Mouse (Mus musculus): Measurements from ENCODE around the gene Osbpl10. TPM values are rescaled to one million over a fixed set of nuclear protein-coding genes. Genes with fewer than 3 reads are reported as not detected.

The Osbpl10 gene
- polyA plus RNA-seq, 1 experiment: not detected

DNA sequence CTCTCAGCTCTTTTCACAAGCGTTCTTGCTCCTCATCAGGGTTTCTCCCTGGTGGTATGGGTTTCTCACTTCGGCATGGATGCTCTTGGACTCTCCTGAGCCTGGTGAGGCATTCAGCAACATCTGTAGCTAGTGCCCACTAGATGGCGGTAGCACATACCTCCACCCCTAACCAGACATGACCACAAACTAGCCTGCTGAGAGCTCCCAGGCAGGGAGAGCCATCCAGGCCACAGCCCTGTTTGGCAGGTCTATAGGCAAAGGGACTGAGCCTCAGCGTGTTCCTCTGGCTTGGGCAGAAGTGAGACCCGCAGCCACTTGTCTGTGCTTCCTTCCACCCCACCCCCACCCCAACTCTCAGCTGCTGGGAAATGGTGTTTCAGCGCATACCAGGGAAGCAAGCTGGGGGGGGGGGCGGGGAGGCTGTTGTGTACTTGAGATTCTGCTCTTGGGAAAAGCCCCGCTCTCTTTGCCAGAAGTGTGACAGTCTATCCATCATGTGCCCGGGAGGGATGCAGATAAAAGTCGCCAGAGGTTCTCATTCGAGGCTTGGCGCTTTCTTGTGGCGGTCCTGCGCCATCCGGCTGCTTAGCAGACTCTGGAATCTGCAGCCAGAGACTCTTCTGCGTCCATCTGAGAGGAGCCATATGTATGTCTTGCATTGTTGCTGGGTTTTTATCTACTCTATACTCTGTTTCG, 110.1 kb downstream of the Osbpl10 start:
- 56% methylated on average over 17 of the region's 17 CpGs for WGBS
- Histone ChIP-seq H3K27ac (ENCODE audit: control insufficient read depth, insufficient read depth, low read depth, low read length, poor library complexity) (no peak overlapping the region), H3K4me1 (ENCODE audit: control insufficient read depth, insufficient read depth, low read length) (no peaks in the 10 kb centered on the region), H3K4me3 (replicated peaks; ENCODE audit: control insufficient read depth, low read depth, low read length) (no peak overlapping the region)
- TF ChIP-seq POLR2A (IDR thresholded peaks at IDR 0.05; ENCODE audit: borderline replicate concordance, control insufficient read depth, low read depth, low read length) (no peak), CTCF (IDR thresholded peaks at IDR 0.05; ENCODE audit: control insufficient read depth, insufficient read depth, low read length) (peak; percentile 80)

GRCm38 (mm10) chr9:115089644-115090043, 111.3 kb downstream of the Osbpl10 start:
- Histone ChIP-seq H3K4me1 (ENCODE audit: control insufficient read depth, insufficient read depth, low read length) (no peaks in the 10 kb centered on the region), H3K27ac (ENCODE audit: control insufficient read depth, insufficient read depth, low read depth, low read length, poor library complexity) (no peak overlapping the region), H3K4me3 (replicated peaks; ENCODE audit: control insufficient read depth, low read depth, low read length) (no peak overlapping the region)
- TF ChIP-seq POLR2A (IDR thresholded peaks at IDR 0.05; ENCODE audit: borderline replicate concordance, control insufficient read depth, low read depth, low read length): no peak
- TF ChIP-seq CTCF (IDR thresholded peaks at IDR 0.05; ENCODE audit: control insufficient read depth, insufficient read depth, low read length): no peak
- WGBS: 75% methylated on average over 5 of the region's 5 CpGs

- Histone ChIP-seq H3K27ac (ENCODE audit: control insufficient read depth, insufficient read depth, low read depth, low read length, poor library complexity) (no peak overlapping the region), H3K4me1 (ENCODE audit: control insufficient read depth, insufficient read depth, low read length) (no peaks in the 10 kb centered on the region), H3K4me3 (replicated peaks; ENCODE audit: control insufficient read depth, low read depth, low read length) (no peak overlapping the region)
- 59% methylated on average over 10 of the region's 10 CpGs for WGBS
- TF ChIP-seq POLR2A (IDR thresholded peaks at IDR 0.05; ENCODE audit: borderline replicate concordance, control insufficient read depth, low read depth, low read length): no peak
- TF ChIP-seq CTCF (IDR thresholded peaks at IDR 0.05; ENCODE audit: control insufficient read depth, insufficient read depth, low read length): no peak
Observed at GRCm38 (mm10) chr9:115096481-115096880, 118.1 kb downstream of the Osbpl10 start.

DNA sequence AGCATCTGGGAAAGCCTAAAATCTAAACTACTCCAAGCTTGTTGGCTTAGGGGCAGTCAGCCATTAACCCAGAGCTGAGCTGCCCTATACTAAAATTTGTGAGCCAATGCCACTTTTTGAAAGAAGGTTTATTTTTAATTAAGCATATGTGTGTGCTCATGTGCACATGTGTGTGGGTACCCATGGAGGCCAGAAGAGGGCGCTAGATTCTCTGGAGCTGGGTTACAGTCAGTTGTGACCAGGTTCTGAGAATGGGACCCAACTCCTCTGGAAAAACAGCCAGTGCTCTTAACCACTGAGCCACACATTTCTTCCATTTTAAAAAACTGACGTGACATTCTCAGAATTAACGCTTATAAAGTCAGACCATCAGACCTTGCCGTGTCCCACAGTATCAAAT, 119.0 kb downstream of the Osbpl10 start:
- H3K4me1 ChIP-seq (ENCODE audit: control insufficient read depth, insufficient read depth, low read length): no peaks in the 10 kb centered on the region
- TF ChIP-seq POLR2A (IDR thresholded peaks at IDR 0.05; ENCODE audit: borderline replicate concordance, control insufficient read depth, low read depth, low read length) (no peak), CTCF (IDR thresholded peaks at IDR 0.05; ENCODE audit: control insufficient read depth, insufficient read depth, low read length) (no peak)
- WGBS: 82% methylated on average over 4 of the region's 4 CpGs
- no peak overlapping the region for H3K27ac ChIP-seq (ENCODE audit: control insufficient read depth, insufficient read depth, low read depth, low read length, poor library complexity)
- no peak overlapping the region for H3K4me3 ChIP-seq (replicated peaks; ENCODE audit: control insufficient read depth, low read depth, low read length)

- Histone ChIP-seq H3K27ac (ENCODE audit: control insufficient read depth, insufficient read depth, low read depth, low read length, poor library complexity) (no peak overlapping the region), H3K4me1 (ENCODE audit: control insufficient read depth, insufficient read depth, low read length) (no peaks in the 10 kb centered on the region), H3K4me3 (replicated peaks; ENCODE audit: control insufficient read depth, low read depth, low read length) (no peak overlapping the region)
- WGBS: 83% methylated on average over 15 of the region's 15 CpGs
- no peak for TF ChIP-seq CTCF (IDR thresholded peaks at IDR 0.05; ENCODE audit: control insufficient read depth, insufficient read depth, low read length)
- TF ChIP-seq POLR2A (IDR thresholded peaks at IDR 0.05; ENCODE audit: borderline replicate concordance, control insufficient read depth, low read depth, low read length): no peak
Observed at GRCm38 (mm10) chr9:115100181-115100915, 122.0 kb downstream of the Osbpl10 start.

DNA sequence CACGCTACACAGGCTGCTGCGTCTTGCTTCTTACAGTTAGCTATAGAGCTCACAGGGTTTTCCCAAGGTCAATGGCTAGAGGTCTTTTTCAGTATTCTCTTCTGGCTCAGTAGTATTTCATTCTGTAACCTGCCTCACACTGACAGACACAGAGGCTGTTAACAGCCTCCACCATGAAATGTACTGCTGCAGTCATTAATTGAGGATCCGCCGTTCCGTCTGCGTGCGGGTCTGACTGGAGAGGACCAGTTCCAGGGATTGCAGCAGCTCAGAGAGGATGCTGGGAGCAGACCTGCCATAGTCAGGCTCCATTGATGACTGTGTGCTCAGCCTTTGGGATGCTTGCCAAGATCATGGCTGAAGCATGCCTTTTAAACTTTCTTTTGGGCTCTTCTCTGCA, 129.1 kb downstream of the Osbpl10 start:
- H3K27ac ChIP-seq (ENCODE audit: control insufficient read depth, insufficient read depth, low read depth, low read length, poor library complexity): no peak overlapping the region
- H3K4me3 ChIP-seq (replicated peaks; ENCODE audit: control insufficient read depth, low read depth, low read length): no peak overlapping the region
- no peak for TF ChIP-seq POLR2A (IDR thresholded peaks at IDR 0.05; ENCODE audit: borderline replicate concordance, control insufficient read depth, low read depth, low read length)
- no peak for TF ChIP-seq CTCF (IDR thresholded peaks at IDR 0.05; ENCODE audit: control insufficient read depth, insufficient read depth, low read length)
- H3K4me1 ChIP-seq (ENCODE audit: control insufficient read depth, insufficient read depth, low read length): no peaks in the 10 kb centered on the region
- WGBS: 84% methylated on average over 7 of the region's 7 CpGs

DNA sequence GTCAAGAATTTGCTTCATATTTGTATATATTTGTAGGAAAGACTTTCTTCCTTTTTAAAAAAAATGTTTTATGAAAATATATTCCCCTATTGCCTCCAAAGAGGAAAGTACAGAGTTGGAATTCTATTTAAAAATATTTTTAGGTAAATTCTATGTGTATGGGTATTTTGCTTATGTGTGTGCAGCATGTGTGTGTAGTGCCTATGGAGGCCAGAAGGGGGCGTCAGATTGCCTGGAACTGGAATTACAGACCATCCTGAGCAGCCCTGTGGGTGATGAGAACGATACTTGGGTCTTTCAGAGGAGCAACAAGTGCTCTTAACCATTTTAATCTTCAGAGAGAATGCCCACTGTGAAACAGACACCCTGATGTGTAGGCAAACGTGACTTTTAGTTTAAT, 132.3 kb downstream of the Osbpl10 start:
- Histone ChIP-seq H3K27ac (ENCODE audit: control insufficient read depth, insufficient read depth, low read depth, low read length, poor library complexity) (no peak overlapping the region), H3K4me1 (ENCODE audit: control insufficient read depth, insufficient read depth, low read length) (no peaks in the 10 kb centered on the region), H3K4me3 (replicated peaks; ENCODE audit: control insufficient read depth, low read depth, low read length) (no peak overlapping the region)
- TF ChIP-seq POLR2A (IDR thresholded peaks at IDR 0.05; ENCODE audit: borderline replicate concordance, control insufficient read depth, low read depth, low read length) (no peak), CTCF (IDR thresholded peaks at IDR 0.05; ENCODE audit: control insufficient read depth, insufficient read depth, low read length) (no peak)
- 65% methylated on average over 3 of the region's 3 CpGs for WGBS

DNA sequence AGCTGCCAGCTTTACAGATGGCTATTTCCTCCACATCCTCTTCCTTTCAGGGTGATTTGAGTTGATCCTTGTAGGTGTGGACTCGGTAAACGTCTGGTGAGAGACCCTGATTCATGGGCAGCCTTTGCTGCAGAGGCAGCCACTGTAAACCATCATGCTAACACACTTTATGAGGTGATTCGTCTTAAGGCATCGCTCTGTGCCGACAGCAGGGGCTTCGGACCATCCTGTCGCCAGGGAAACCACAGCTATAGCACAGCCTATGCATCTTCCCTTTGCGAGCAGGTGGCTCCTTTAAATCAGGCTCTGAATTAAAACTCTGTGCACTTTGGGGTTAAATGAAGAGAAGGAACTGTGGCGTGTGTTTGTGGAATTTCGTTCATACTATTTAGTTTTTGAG, 138.9 kb downstream of the Osbpl10 start:
- Histone ChIP-seq H3K4me3 (replicated peaks; ENCODE audit: control insufficient read depth, low read depth, low read length) (no peak overlapping the region), H3K4me1 (ENCODE audit: control insufficient read depth, insufficient read depth, low read length) (no peaks in the 10 kb centered on the region; the same call in 1 of the 2 replicates), H3K27ac (ENCODE audit: control insufficient read depth, insufficient read depth, low read depth, low read length, poor library complexity) (no peak overlapping the region)
- TF ChIP-seq POLR2A (IDR thresholded peaks at IDR 0.05; ENCODE audit: borderline replicate concordance, control insufficient read depth, low read depth, low read length) (no peak), CTCF (IDR thresholded peaks at IDR 0.05; ENCODE audit: control insufficient read depth, insufficient read depth, low read length) (no peak)
- 73% methylated on average over 10 of the region's 10 CpGs for whole genome bisulfite sequencing

Data from bone marrow, adult 2 months (tissue).